Mouse (Mus musculus) intestine, embryonic 14.5 days (tissue): ENCODE measurements around the gene Crkl. TPM values are rescaled to one million over a fixed set of nuclear protein-coding genes. Genes with fewer than 3 reads are reported as not detected.

Source experiments
- ATAC-seq: fragments of 200-750 bp; cut with Nextera tagmentation; replicated peaks from 2 replicates; pipeline ENCODE4 v1.8.0; 2017; ENCODE audit warnings: low read depth, moderate number of reproducible peaks, moderate TSS enrichment, moderate library complexity; ENCODE audit not compliant: low FRiP score, low TSS enrichment
- DNase-seq: peaks from one replicate; pipeline ENCODE4 v3.0.0-alpha.2; 2018; ENCODE audit warnings: low spot score
- H3K27ac ChIP-seq: fragments of 300-500 bp; sonication (generic); 2 replicates; pipeline ENCODE4 v1.5.1; 2014; ENCODE audit warnings: low read depth, mild to moderate bottlenecking, control low read depth
- H3K27me3 ChIP-seq: fragments of 300-500 bp; sonication (generic); replicated peaks from 2 replicates; pipeline ENCODE4 v1.6.1; 2014; ENCODE audit warnings: low read length, control low read depth; ENCODE audit not compliant: control insufficient read depth, insufficient read depth
- H3K36me3 ChIP-seq: fragments of 300-500 bp; sonication (generic); 2 replicates; pipeline ENCODE4 v1.6.1; 2014; ENCODE audit warnings: low read length, control low read depth; ENCODE audit not compliant: control insufficient read depth, insufficient read depth
- H3K4me1 ChIP-seq: fragments of 300-500 bp; sonication (generic); replicated peaks from 2 replicates; pipeline ENCODE4 v1.6.1; 2014; ENCODE audit warnings: low read length, control low read depth, mixed read lengths; ENCODE audit not compliant: control insufficient read depth, insufficient read depth
- H3K4me2 ChIP-seq: fragments of 300-500 bp; sonication (generic); 2 replicates; pipeline ENCODE4 v1.6.1; 2014; ENCODE audit warnings: low read length
- H3K4me3 ChIP-seq: fragments of 300-500 bp; sonication (generic); 2 replicates; pipeline ENCODE4 v1.5.1; 2014; ENCODE audit warnings: low read depth, low read length, control low read depth, mixed read lengths
- H3K9ac ChIP-seq: fragments of 300-500 bp; sonication (generic); 2 replicates; pipeline ENCODE4 v1.6.1; 2014; ENCODE audit warnings: mild to moderate bottlenecking, low read length
- H3K9me3 ChIP-seq: fragments of 300-500 bp; sonication (generic); 2 replicates; pipeline ENCODE4 v1.6.1; 2016; ENCODE audit warnings: low read length, control low read depth; ENCODE audit not compliant: control insufficient read depth
- WGBS: fragments of 180-500 bp; shearing (Covaris S2); extraction: QIAGEN DNeasy Blood & Tissue Kit; methylation state at CpG from one replicate; pipeline ENCODE4 v1.1.7; 2014; 5-methylcytosine and 5-hydroxymethylcytosine counted together
- polyA plus RNA-seq: library from polyadenylated mRNA; unstranded; fragments of >200 nt; fragmentation: Nextera tagmentation; extraction: Ambion mirVana; gene quantifications from 2 replicates; pipeline ENCODE4 v1.2.1, GENCODE M21; 2014

The Crkl gene
- polyA plus RNA-seq, 1 experiment from 2014 or later, result 56.4 TPM

DNA sequence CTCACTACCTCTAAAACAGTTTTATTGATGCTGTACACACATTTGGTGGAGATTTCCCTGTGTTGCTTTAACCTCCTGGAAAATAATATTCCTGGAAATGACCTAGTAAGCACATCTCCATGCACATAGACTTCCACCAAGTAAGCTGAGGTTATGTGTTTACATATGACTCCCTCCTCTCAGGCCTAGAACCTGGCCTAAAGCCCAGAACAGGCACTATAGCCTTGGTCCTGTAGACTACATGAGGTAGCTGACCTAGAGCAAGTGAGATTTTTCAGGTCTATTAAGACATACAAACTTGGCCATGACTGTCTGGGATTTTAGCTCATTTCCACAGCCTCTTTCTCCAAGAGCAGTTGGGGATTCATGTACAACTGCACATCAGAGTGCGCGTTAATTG, 58.4 kb downstream of the Crkl start:
- Histone ChIP-seq H3K4me2 (peak overlapping the region; percentile 88), H3K9me3 (no peaks in the 10 kb centered on the region), H3K36me3 (peaks cover 31% of the 10 kb centered on the region), H3K9ac (no peak overlapping the region), H3K27me3 (no peaks in the 10 kb centered on the region), H3K4me3 (no peak overlapping the region), H3K27ac (no peak overlapping the region), H3K4me1 (peaks cover 12% of the 10 kb centered on the region)
- no peak for ATAC-seq
- WGBS, result 96% methylated on average over 2 of the region's 2 CpGs
- DNase-seq, result no peak

DNA sequence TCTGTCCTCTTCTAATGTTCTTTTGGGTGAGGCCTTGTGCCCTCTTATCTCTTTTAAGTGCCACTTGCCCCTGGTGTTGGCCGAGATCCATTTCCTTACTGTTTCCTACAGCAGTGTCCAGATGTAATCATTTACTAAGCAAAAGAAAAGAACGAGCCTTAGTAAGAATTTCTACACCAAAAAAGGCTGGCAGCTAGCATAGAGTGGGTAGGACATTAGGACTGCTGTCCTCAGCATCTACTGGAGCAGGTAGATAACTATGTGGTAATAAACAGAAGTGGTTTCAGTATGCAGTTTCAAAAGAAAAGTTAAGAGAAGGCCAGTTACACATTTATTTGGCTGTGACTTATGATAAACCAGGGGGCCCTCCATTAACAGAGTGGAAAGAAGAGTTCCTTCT, 58.9 kb downstream of the Crkl start:
- no peak overlapping the region for H3K27ac ChIP-seq
- H3K4me3 ChIP-seq, result no peak overlapping the region
- no peaks in the 10 kb centered on the region for H3K9me3 ChIP-seq
- H3K4me2 ChIP-seq, result no peak overlapping the region
- no peaks in the 10 kb centered on the region for H3K27me3 ChIP-seq
- 79% methylated on average over 2 of the region's 2 CpGs for whole genome bisulfite sequencing
- no peak overlapping the region for H3K9ac ChIP-seq
- peaks cover 35% of the 10 kb centered on the region for H3K36me3 ChIP-seq
- H3K4me1 ChIP-seq, result peaks cover 12% of the 10 kb centered on the region
- ATAC-seq, result no peak
- DNase-seq, result no peak

DNA sequence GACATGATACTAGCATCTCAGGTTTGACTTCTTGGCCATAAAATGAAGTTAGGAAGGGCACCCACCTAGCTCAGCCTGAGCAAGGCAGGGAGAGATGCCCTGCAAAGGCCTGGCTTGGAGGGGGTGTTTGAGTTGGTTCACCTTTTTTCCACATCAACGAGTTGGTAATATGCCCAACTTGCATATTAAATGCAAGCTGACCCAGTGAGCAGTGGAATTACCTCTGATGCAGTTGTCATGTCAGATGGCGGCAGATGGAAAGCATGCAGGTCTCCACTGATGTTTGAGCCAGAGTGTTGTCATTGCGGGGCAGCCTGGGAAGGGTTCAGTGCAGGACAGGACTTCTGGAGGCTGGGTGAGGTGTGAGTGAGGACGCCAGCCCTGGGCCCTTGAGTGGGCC, 59.6 kb downstream of the Crkl start:
- 92% methylated on average over 4 of the region's 4 CpGs for WGBS

DNA sequence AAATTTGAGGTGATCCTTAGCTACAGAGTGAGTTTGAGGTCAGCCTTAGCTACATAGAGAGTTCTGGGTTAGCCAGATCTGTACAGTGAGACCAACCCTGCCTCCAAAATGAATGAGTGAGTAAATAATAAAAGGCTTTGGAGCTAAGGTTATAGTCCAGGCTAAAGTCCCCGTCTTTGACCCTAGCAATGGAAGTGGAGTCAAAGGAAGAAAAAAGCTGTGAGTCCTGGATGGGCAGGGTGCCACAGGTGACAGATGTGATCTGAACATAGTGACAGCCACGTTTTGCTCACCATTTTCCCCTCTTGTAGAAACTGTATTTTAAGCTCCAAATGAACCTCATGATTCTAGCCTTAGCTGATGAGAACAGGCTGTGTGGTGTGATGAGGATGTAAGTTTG, 67.1 kb downstream of the Crkl start:
- no peaks in the 10 kb centered on the region for H3K4me1 ChIP-seq
- no peak overlapping the region for H3K4me3 ChIP-seq
- H3K36me3 ChIP-seq, result peaks cover 84% of the 10 kb centered on the region
- H3K9me3 ChIP-seq, result no peaks in the 10 kb centered on the region
- ATAC-seq (no peak), DNase-seq (no peak)
- H3K27me3 ChIP-seq, result no peaks in the 10 kb centered on the region
- no peak overlapping the region for H3K4me2 ChIP-seq
- H3K27ac ChIP-seq, result no peak overlapping the region
- no peak overlapping the region for H3K9ac ChIP-seq
- 77% methylated on average over 2 of the region's 2 CpGs for WGBS

More for the DNA sequence above, 59.6 kb downstream of the Crkl start:
- H3K9me3 ChIP-seq, result no peaks in the 10 kb centered on the region
- no peak overlapping the region for H3K4me3 ChIP-seq
- H3K27me3 ChIP-seq, result no peaks in the 10 kb centered on the region
- peaks cover 12% of the 10 kb centered on the region for H3K4me1 ChIP-seq
- ATAC-seq, result no peak
- H3K36me3 ChIP-seq, result peaks cover 42% of the 10 kb centered on the region
- DNase-seq, result no peak
- no peak overlapping the region for H3K9ac ChIP-seq
- no peak overlapping the region for H3K4me2 ChIP-seq
- no peak overlapping the region for H3K27ac ChIP-seq

DNA sequence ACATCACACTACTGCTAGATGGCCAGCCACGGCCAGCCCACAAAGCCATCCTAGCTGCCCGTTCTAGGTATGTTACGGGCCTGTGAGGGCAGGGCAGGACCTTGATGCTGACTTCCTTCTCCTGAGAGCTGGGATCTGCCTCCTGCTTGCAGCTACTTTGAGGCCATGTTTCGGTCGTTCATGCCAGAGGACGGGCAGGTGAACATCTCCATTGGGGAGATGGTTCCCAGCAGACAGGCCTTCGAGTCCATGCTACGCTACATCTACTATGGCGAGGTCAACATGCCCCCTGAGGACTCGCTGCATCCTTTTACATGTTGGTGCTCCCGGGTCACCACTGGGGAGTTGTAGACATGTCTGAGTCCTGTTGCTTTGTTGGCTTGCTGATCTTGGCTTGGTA, 72.4 kb downstream of the Crkl start:
- Histone ChIP-seq H3K36me3 (peaks cover 98% of the 10 kb centered on the region), H3K27me3 (no peaks in the 10 kb centered on the region), H3K4me2 (no peak overlapping the region), H3K27ac (no peak overlapping the region), H3K9me3 (no peaks in the 10 kb centered on the region), H3K4me3 (no peak overlapping the region), H3K4me1 (no peaks in the 10 kb centered on the region), H3K9ac (no peak overlapping the region)
- no peak for ATAC-seq
- DNase-seq, result no peak
- WGBS, result 92% methylated on average over 11 of the region's 11 CpGs

DNA sequence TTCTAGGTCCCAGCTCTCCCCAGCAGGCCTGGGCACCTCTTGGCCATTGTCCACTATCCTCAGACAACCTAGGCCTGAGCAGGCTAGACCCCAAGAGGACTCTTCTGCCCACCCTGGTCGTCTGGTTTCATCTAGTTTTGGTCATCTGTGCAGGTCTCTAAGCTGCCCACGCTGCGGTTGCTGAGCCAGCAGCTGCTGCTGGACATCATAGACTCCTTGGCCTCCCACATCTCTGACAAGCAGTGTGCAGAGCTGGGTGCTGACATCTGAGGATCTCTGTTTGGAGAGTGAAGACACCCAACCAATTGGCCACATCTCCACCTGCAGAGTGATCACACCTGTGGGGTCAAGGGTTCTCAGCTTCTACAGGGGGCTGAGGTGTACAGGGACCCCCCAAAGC, 73.7 kb downstream of the Crkl start:
- DNase-seq (no peak), ATAC-seq (no peak)
- Histone ChIP-seq H3K9me3 (no peaks in the 10 kb centered on the region), H3K4me3 (no peak overlapping the region), H3K4me1 (peaks cover 8% of the 10 kb centered on the region; the same call in 1 of the 2 replicates), H3K9ac (no peak overlapping the region), H3K36me3 (peaks cover 86% of the 10 kb centered on the region), H3K27me3 (no peaks in the 10 kb centered on the region), H3K4me2 (no peak overlapping the region), H3K27ac (no peak overlapping the region)
- 87% methylated on average over 3 of the region's 3 CpGs for WGBS

DNA sequence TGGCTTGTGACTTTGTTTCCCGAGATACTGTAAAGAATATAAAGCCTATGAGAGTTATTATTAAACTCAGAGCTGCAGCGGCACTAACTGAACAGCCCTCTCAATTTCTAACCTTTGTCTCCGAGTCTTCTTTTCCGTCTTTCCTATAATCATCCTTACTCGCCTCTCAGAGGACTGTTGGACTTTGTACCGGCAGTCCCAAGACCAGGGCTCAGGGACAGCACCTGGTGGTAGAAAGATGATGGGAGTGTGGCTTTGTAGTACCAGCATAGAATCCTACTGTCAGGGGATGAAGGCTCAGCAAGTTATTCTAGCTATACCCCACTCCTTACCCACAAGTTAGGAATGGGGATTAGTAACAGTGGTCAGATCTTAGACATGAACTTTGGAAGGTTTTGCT, 74.4 kb downstream of the Crkl start:
- Histone ChIP-seq H3K27me3 (no peaks in the 10 kb centered on the region), H3K36me3 (peaks cover 79% of the 10 kb centered on the region), H3K4me2 (no peak overlapping the region), H3K27ac (no peak overlapping the region), H3K9me3 (no peaks in the 10 kb centered on the region), H3K4me1 (peaks cover 8% of the 10 kb centered on the region; the same call in 1 of the 2 replicates), H3K9ac (no peak overlapping the region), H3K4me3 (no peak overlapping the region)
- ATAC-seq, result no peak
- DNase-seq, result no peak
- 82% methylated on average over 6 of the region's 6 CpGs for WGBS

DNA sequence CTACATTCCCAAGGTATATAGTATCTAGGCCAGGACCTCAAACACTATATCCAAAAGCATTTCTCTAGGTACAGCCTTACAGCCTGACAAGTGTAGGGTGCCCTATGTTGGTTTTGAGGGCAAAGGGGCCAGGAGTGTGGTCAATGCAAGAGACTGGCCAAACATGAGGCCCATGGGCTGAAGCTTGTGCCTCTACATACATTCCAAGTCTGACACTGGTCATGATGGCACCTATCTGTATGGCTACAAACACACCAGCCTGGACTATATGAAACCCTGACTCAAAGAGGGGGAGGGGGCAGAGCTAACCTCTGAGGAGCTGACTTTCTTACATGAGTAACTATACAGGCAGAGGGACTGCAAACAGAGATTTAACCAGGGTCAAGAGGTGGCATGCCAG, 75.8 kb downstream of the Crkl start:
- Histone ChIP-seq H3K36me3 (peaks cover 66% of the 10 kb centered on the region), H3K27me3 (no peaks in the 10 kb centered on the region), H3K9me3 (no peaks in the 10 kb centered on the region), H3K4me3 (no peak overlapping the region), H3K27ac (no peak overlapping the region), H3K4me1 (peaks cover 15% of the 10 kb centered on the region), H3K4me2 (no peak overlapping the region), H3K9ac (no peak overlapping the region)
- DNase-seq, result no peak
- ATAC-seq, result no peak

DNA sequence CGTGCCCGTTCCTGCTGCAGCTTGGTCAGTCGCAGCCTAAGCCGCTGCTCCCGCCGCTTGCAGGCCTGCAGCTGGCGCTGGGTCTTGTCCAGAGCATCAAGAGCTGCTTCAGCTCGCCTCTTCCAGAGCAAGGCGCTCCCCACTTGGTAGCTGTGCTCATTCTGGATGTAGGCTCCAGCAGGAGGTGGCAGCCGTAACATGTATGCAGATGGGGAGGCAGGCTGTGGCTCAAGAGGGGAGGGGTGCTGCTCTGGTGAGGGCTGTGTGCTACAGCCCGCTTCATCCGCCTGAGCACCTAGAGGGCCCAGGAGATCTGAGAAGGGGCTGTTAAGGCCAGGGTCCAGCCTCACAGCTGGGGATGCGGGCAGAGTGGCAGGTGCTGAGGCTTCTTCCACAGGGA, 76.5 kb downstream of the Crkl start:
- Histone ChIP-seq H3K27ac (no peak overlapping the region), H3K4me1 (peaks cover 15% of the 10 kb centered on the region), H3K36me3 (peaks cover 59% of the 10 kb centered on the region), H3K9ac (no peak overlapping the region), H3K9me3 (no peaks in the 10 kb centered on the region), H3K4me3 (no peak overlapping the region), H3K27me3 (no peaks in the 10 kb centered on the region), H3K4me2 (no peak overlapping the region)
- 89% methylated on average over 13 of the region's 13 CpGs for WGBS
- ATAC-seq (no peak), DNase-seq (no peak)
